Mouse (Mus musculus) hindlimb bud, embryonic 11.5 days (tissue): ENCODE data around the gene Srp68.
A peak's percentile ranks its signal among the peaks of the same experiment; 100 is the strongest.

ENCODE experiments used
- DNase-seq: peaks from one replicate; pipeline ENCODE4 v3.0.0-alpha.2; 2012; ENCODE audit warnings: low read depth, low spot score; ENCODE audit errors: extremely low spot score

The Srp68 gene

DNA sequence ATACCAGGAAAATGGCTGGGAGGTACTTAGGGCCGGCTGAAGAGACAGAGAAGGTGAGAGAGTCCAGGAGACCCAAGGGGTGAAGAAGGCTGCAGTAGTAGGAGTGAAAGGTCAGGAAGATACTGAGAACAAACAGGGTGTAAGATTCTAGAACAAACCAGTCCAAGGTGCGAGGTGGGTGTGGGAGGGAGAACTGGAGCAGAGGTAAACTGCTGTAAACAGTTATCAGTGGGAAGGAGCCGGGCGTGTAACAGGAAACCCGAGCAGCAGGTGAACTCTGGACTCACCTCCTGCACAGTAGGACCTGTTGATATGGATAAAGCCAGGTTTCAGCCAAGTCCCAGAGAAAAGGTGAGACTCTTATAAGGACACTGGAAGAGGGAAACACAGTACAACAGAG is 63.3 kb downstream of the Srp68 start:
- no peak for DNase-seq

DNA sequence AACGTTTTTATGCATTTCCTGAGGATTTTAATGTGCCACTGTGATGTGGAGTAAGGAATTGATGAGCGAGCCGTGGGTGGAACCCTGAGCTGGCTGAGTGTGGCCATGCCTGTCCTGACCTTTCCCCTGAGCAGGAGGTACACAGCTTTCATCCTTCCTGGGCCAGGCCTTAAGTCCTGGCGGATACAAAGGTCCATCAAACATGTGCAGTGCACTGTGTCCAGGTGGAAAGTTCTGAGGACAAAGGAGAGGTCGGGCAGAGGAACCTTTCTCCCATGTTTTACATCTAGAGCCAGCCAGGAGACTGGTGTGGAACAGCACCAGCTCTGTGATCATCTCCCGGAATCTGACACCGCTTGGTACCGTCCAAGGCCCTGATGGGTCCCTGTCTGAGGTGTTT is 64.8 kb downstream of the Srp68 start:
- DNase-seq, result no peak

DNA sequence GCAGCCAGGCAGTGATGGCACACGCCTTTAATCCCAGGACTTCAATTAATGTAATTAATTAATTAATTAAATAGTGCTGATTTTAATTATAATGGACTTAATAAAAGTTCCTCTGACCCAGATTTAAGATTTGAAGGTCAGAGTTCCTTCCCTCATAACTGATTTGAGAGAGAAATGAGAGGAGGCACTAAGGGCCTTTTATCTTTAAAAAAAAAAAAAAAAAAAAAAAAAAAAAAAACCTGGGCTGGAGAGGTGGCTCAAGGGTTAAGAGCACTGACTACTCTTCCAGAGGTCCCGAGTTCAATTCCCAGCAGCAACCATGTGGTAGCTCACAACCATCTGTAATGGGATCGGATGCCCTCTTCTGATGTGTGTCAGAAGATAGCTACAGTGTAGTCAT is 65.4 kb downstream of the Srp68 start:
- no peak for DNase-seq

DNA sequence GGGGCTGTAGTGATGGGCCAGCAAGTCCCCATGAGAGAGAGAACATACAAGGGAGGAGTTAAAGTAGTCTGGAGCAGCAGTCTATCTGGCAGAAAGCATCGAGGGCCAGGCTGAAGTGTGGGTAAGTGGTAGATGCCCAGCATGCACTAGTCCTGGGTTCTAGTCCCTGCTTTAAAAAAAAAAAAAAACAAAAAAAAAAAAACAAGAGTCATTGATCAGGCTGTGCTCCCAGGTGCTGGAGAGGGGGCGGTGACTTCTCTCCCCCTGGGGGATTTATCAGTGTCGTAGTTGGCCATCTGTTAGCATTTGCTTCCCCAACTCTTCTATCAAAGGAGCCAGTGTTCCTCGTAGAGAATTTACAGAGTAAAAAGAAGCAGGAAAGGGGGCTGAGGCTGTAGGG is 67.3 kb downstream of the Srp68 start:
- DNase-seq, result no peak

DNA sequence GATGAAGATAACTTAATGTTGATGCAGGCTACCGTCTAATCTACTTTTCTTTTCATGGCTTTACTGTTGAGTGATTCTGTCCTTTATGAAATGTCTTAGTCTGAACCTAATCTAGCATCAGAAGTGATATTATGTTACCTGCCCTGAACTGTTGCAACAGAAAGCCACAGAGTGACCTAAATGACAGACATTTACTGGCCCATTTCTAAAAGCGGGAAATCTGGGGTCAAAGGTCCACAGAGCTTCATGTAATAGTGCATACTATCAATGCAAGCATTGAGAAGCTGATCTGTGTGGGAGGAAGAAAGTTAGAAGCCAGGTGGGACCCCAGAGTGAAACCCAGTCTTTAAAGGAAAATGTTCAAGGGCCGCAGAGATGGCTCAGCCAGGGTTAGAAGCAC is 70.9 kb downstream of the Srp68 start:
- no peak for DNase-seq

DNA sequence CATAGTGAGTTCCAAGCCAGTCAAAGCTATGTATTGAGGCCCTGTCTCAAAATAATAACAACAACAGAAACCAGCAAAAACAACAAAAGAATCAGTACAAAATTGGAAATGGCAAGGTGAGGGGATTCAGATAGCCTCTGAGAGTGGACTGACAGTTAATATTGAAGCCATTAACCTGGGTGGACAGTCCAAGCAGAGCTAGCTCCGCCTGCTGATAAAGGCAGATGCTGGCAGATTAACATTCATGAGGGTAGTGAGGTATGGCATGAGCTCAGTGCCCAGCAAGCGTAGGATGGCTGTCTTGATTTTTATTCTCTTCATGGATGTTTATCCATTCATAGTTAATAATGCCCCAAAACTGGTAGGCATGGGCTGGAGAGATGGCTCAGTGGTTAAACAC is 72.9 kb downstream of the Srp68 start:
- no peak for DNase-seq

GRCm38 (mm10) chr11:116198639-116199531 is 75.1 kb downstream of the Srp68 start, which contains the start of the genes Ten1 and Acox1:
TSS of gene Ten1 (plus strand) at chr11:116198855.
TSS of gene Acox1 (minus strand) at chr11:116199045.
- peak; percentile 79 for DNase-seq

GRCm38 (mm10) chr11:116198132-116198531 is 75.9 kb downstream of the Srp68 start:
- DNase-seq, result no peak

GRCm38 (mm10) chr11:116197584-116197906 is 76.5 kb downstream of the Srp68 start:
- no peak for DNase-seq

DNA sequence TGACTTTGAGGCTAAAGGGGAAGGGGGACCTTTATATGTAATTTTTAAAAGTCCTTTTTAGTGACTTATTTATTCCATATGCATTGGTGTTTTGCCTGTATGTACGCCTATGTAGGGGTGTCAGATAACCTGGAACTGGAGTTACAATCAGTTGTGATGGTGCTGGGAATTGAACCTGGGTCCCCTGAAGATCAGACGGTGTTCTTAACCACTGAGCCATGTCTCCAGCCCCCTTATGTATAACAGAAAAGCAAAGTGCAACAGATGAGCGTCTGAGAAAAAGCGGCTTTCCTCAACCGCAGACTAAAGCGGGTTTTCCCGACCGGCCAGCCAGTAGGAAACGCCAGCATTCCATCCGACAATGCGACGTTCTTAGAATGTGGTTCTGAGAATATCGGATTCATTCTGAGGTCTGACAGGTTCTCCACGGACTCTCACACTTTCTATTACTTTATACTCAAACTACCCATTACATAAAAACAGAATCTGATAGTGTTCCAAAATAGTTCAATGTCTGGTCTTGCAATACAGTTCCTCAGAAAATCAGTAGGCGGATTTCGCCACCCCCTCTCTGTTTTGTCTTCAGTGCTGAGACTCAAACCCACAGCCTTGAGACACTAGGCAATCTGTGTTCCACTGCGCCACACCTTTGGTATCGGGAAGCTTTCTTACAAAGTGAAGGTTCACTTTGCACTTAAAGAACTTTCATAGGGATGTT is 77.0 kb downstream of the Srp68 start:
- no peak for DNase-seq

- DNase-seq, result no peak
Measured at GRCm38 (mm10) chr11:116196336-116196735, 77.7 kb downstream of the Srp68 start.

- DNase-seq, result no peak
Measured at GRCm38 (mm10) chr11:116195252-116195651, 78.8 kb downstream of the Srp68 start.
